In the genomic region with DNA sequence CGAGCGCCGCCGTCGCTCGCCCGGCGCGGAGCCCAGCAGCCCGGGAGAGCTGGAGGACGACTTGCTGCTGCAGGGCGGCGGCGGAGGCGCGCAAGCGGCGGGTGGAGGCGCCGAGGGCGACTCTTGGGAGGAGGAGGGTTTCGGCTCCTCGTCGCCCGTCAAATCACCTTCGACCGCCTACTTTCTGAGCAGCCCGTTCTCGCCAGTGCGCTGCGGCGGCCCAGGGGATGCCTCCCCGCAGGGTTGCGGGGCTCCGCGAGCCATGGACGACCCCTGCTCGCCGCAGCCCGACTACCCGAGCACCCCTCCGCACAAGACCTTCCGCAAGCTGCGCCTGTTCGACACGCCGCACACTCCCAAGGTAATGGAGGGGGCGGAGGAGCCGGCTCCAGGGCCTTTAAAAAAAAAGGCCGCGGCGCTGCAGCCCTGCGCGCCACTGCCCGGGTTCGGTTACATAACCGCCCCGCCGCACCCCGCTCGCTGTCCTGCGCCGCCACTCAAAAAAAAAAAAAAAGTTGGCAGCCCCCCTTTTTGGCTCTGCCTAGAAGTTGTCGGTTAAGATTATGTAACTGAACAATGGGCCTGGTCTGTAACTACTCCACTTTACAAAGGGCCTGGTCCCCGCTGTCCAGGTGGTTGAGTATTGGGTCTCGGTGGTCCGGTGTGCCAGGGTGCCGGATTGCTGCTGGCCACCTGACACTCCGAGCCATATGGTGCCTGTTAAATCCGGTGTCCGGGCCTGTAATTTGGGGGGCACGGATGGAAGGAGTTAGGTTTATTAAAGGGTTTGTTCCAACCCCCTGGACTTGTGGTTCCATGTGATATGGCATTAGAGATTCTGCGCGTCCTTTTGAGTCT, we compare ENCODE assay signal across 8 mouse cellular contexts. TPM values are rescaled to one million over a fixed set of nuclear protein-coding genes. Genes with fewer than 3 reads are reported as not detected.
A peak's percentile ranks its signal among the peaks of the same experiment; 100 is the strongest.
DNase-seq lines count a peak whose midpoint lies in the region; ATAC-seq and TF ChIP-seq lines count a peak whose summit lies in the region.

No protein-coding gene starts in this region.

- peaks cover 6% of the 10 kb centered on the region; the same call in 1 of the 2 replicates for H3K4me1 ChIP-seq in embryonic fibroblast, embryonic 13.5 days (ENCODE audit: control insufficient read depth, insufficient read depth, low read length)
- H3K4me1 ChIP-seq in heart, embryonic 11.5 days (ENCODE audit: control insufficient read depth, insufficient read depth, low read length), result peaks cover 20% of the 10 kb centered on the region; the same call in 1 of the 2 replicates
- peaks cover 18% of the 10 kb centered on the region for H3K4me1 ChIP-seq in kidney, embryonic 15.5 days
- H3K4me1 ChIP-seq in liver, embryonic 11.5 days (replicated peaks; ENCODE audit: control insufficient read depth, insufficient read depth, low read length), result peaks cover 14% of the 10 kb centered on the region; the same call in 1 of the 2 replicates

- peak; percentile 0; the same call in 1 of the 2 replicates for ATAC-seq in heart, embryonic 11.5 days (replicated peaks; ENCODE audit: insufficient number of reproducible peaks, low FRiP score, low TSS enrichment)
- ATAC-seq in kidney, embryonic 15.5 days (replicated peaks; ENCODE audit: low FRiP score), result peak; percentile 5
- ATAC-seq in liver, embryonic 11.5 days (replicated peaks; ENCODE audit: low FRiP score), result peak; percentile 15

- H3K4me3 ChIP-seq in embryonic fibroblast, embryonic 13.5 days (ENCODE audit: insufficient read depth, low read length), result peak overlapping the region; percentile 91
- H3K4me3 ChIP-seq in heart, embryonic 11.5 days (ENCODE audit: low read depth, low read length), result peak overlapping the region; percentile 91
- H3K4me3 ChIP-seq in kidney, embryonic 15.5 days (replicated peaks), result peak overlapping the region; percentile 99
- H3K4me3 ChIP-seq in liver, embryonic 11.5 days (ENCODE audit: low read depth, low read length), result peak overlapping the region; percentile 99

- peak; percentile 82 for DNase-seq in CD4-positive, CD25-positive, alpha-beta regulatory T cell, adult 2 months (ENCODE audit: low read depth, low spot score)
- DNase-seq in adrenal gland, postnatal 4 days (ENCODE audit: low spot score in 2 of 2), result peak; percentile 34 to 36
- peak; percentile 76 for DNase-seq in liver, embryonic 11.5 days (ENCODE audit: low spot score)
- DNase-seq in naive thymus-derived CD4-positive, alpha-beta T cell, adult 2 months (ENCODE audit: low read depth), result peak; percentile 76
- DNase-seq in testis, postnatal 14 days (ENCODE audit: low spot score), result peak; percentile 71

- H3K27ac ChIP-seq in embryonic fibroblast, embryonic 13.5 days (ENCODE audit: insufficient read depth, low read length), result peak overlapping the region; percentile 49
- H3K27ac ChIP-seq in heart, embryonic 11.5 days (ENCODE audit: low read depth, low read length), result peak overlapping the region; percentile 95
- H3K27ac ChIP-seq in kidney, embryonic 15.5 days, result peak overlapping the region; percentile 96
- peak overlapping the region; percentile 96 for H3K27ac ChIP-seq in liver, embryonic 11.5 days (ENCODE audit: low read depth, low read length)

- 0 out of 2 replicates have a peak, but pooled peaks have one; percentile 23 for TF ChIP-seq POLR2A in embryonic fibroblast, embryonic 13.5 days (IDR thresholded peaks at IDR 0.05; ENCODE audit: low read depth, low read length)

- TF ChIP-seq CTCF in embryonic fibroblast, embryonic 13.5 days (IDR thresholded peaks at IDR 0.05; ENCODE audit: borderline replicate concordance, insufficient read depth, low read length), result no peak

- H3K4me2 ChIP-seq in heart, embryonic 11.5 days, result peak overlapping the region; percentile 66
- peak overlapping the region; percentile 72 for H3K4me2 ChIP-seq in kidney, embryonic 15.5 days
- H3K4me2 ChIP-seq in liver, embryonic 11.5 days, result peak overlapping the region; percentile 70

- no peaks in the 10 kb centered on the region for H3K27me3 ChIP-seq in heart, embryonic 11.5 days (ENCODE audit: control insufficient read depth, insufficient read depth, low read length)
- H3K27me3 ChIP-seq in kidney, embryonic 15.5 days, result no peaks in the 10 kb centered on the region
- H3K27me3 ChIP-seq in liver, embryonic 11.5 days (replicated peaks; ENCODE audit: control insufficient read depth, insufficient read depth, low read length), result no peaks in the 10 kb centered on the region

- H3K9ac ChIP-seq in heart, embryonic 11.5 days (ENCODE audit: low read depth, low read length), result peak overlapping the region; percentile 95
- peak overlapping the region; percentile 92 for H3K9ac ChIP-seq in kidney, embryonic 15.5 days
- H3K9ac ChIP-seq in liver, embryonic 11.5 days (ENCODE audit: low read depth, low read length), result peak overlapping the region; percentile 97

- H3K9me3 ChIP-seq in heart, embryonic 11.5 days (replicated peaks; ENCODE audit: control insufficient read depth, low read length), result no peaks in the 10 kb centered on the region
- H3K9me3 ChIP-seq in kidney, embryonic 15.5 days (replicated peaks), result no peaks in the 10 kb centered on the region
- no peaks in the 10 kb centered on the region for H3K9me3 ChIP-seq in liver, embryonic 11.5 days (ENCODE audit: control insufficient read depth, low read length)

- H3K36me3 ChIP-seq in heart, embryonic 11.5 days (ENCODE audit: control insufficient read depth, insufficient read depth, low read length), result peaks cover 6% of the 10 kb centered on the region
- H3K36me3 ChIP-seq in kidney, embryonic 15.5 days, result peaks cover 16% of the 10 kb centered on the region
- H3K36me3 ChIP-seq in liver, embryonic 11.5 days (ENCODE audit: control insufficient read depth, insufficient read depth, low read length), result peaks cover 10% of the 10 kb centered on the region

- under 1% methylated on average over 74 of the region's 74 CpGs for WGBS in heart, embryonic 11.5 days (ENCODE audit: insufficient replicate concordance)
- WGBS in kidney, embryonic 15.5 days, result under 1% methylated on average over 74 of the region's 74 CpGs
- under 1% methylated on average over 74 of the region's 74 CpGs for WGBS in liver, embryonic 11.5 days

RNA-seq across cellular contexts. Expression of gene Wee1, which starts 0.9 kb away (rescaled TPM):
- 10 to 100 TPM; 23.5 to 23.6 TPM for total RNA-seq in adrenal gland, postnatal 4 days (2021)
- polyA plus RNA-seq in embryonic fibroblast, embryonic 13.5 days (2011; ENCODE audit: insufficient read length, low read depth, missing spikeins), result 18.5 and 21.6 TPM in 2 replicates
- polyA plus RNA-seq in heart, embryonic 11.5 days (2014; fragmentation: Nextera tagmentation; extraction: Ambion mirVana), result 25.0 and 25.9 TPM in 2 replicates
- 25.1 and 26.6 TPM in 2 replicates for polyA plus RNA-seq in kidney, embryonic 15.5 days (2015; fragmentation: Nextera tagmentation; extraction: Ambion mirVana)
- polyA plus RNA-seq in liver, embryonic 11.5 days (2014; fragmentation: Nextera tagmentation; extraction: Ambion mirVana), result 26.5 and 28.0 TPM in 2 replicates

Comparison
In these comparisons a context has a peak if more than half of its experiments do, and no peak if none do; other contexts are left out.
1. Peak in every context shown above with its lines: DNase-seq, ATAC-seq, H3K4me3 ChIP-seq and H3K27ac ChIP-seq.